Comparison of ENCODE assay signal across 8 mouse cellular contexts in genomic region chr6:146270162-146270561, GRCm38 (mm10).
DNase-seq lines count a peak whose midpoint lies in the region; ATAC-seq and TF ChIP-seq lines count a peak whose summit lies in the region.

No protein-coding gene starts in this region.

- peaks cover 9% of the 10 kb centered on the region for H3K4me1 ChIP-seq in kidney, embryonic 16.5 days (ENCODE audit: insufficient read depth, low read length)
- peaks cover 5% of the 10 kb centered on the region; the same call in 1 of the 2 replicates for H3K4me1 ChIP-seq in cerebellum, adult 2 months (ENCODE audit: control insufficient read depth, insufficient read depth, low read length)
- peaks cover 4% of the 10 kb centered on the region for H3K4me1 ChIP-seq in thymus, adult 2 months (replicated peaks; ENCODE audit: control insufficient read depth, insufficient read depth, low read length)

- intact Hi-C loops in heart, postnatal 10 days (cut with DNase I) = loop anchor here (5.0 to 10.0 kb wide), 2 partner anchors 103 to 315 kb away; no protein-coding TSS in a partner anchor

- no peaks in the 10 kb centered on the region for H3K36me3 ChIP-seq in kidney, embryonic 16.5 days (ENCODE audit: insufficient read depth, low read length)
- H3K36me3 ChIP-seq in thymus, adult 2 months (ENCODE audit: control insufficient read depth, insufficient read depth, low read length) = peaks cover 6% of the 10 kb centered on the region; the same call in 1 of the 2 replicates

- no peak for TF ChIP-seq POLR2A in cerebellum, adult 2 months (IDR thresholded peaks at IDR 0.05; ENCODE audit: borderline replicate concordance, insufficient read depth, low read length)
- no peak for TF ChIP-seq POLR2A in thymus, adult 2 months (IDR thresholded peaks at IDR 0.05; ENCODE audit: control insufficient read depth, extremely low read depth, insufficient read depth, low read length, poor library complexity)

- no peak overlapping the region for H3K9ac ChIP-seq in kidney, embryonic 16.5 days (replicated peaks; ENCODE audit: low read length)

- H3K4me2 ChIP-seq in kidney, embryonic 16.5 days (replicated peaks; ENCODE audit: low read depth, low read length) = no peak overlapping the region

- DNase-seq in kidney, adult 9 months = peak; percentile 38
- DNase-seq in Muller cell, postnatal 12 days (ENCODE audit: inconsistent ontology term) = peak; percentile 28
- DNase-seq in cerebellum, adult 2 months = peak; percentile 17 to 24
- peak; percentile 78 to 79 for DNase-seq in heart, postnatal 10 days
- no peak for DNase-seq in thymus, adult 2 months
- DNase-seq in right cerebral cortex, postnatal 14 days = no peak
- DNase-seq in thymus, adult 18-20 months = no peak

- H3K27ac ChIP-seq in kidney, embryonic 16.5 days (ENCODE audit: low read length) = no peak overlapping the region
- H3K27ac ChIP-seq in cerebellum, adult 2 months (ENCODE audit: insufficient read depth, low read length) = no peak overlapping the region
- no peak overlapping the region for H3K27ac ChIP-seq in thymus, adult 2 months (ENCODE audit: control insufficient read depth, insufficient read depth, low read length)

- no peaks in the 10 kb centered on the region for H3K27me3 ChIP-seq in kidney, embryonic 16.5 days (ENCODE audit: insufficient read depth, low read length)
- no peaks in the 10 kb centered on the region for H3K27me3 ChIP-seq in cerebellum, adult 2 months (ENCODE audit: control insufficient read depth, insufficient read depth, low read length)
- no peaks in the 10 kb centered on the region for H3K27me3 ChIP-seq in thymus, adult 2 months (ENCODE audit: control insufficient read depth, insufficient read depth, low read length)

- WGBS in kidney, embryonic 16.5 days = 38% methylated on average over 5 of the region's 5 CpGs
- 59% methylated on average over 5 of the region's 5 CpGs for WGBS in cerebellum, adult 2 months
- 90% methylated on average over 5 of the region's 5 CpGs for WGBS in thymus, adult 2 months

- H3K4me3 ChIP-seq in kidney, embryonic 16.5 days (ENCODE audit: low read length) = no peak overlapping the region
- no peak overlapping the region for H3K4me3 ChIP-seq in cerebellum, adult 2 months (replicated peaks; ENCODE audit: insufficient read depth, low read depth, low read length)
- H3K4me3 ChIP-seq in thymus, adult 2 months (ENCODE audit: control insufficient read depth, insufficient read depth, low read length) = no peak overlapping the region

- ATAC-seq in kidney, embryonic 16.5 days (ENCODE audit: low FRiP score, low TSS enrichment) = no peak

- no peaks in the 10 kb centered on the region for H3K9me3 ChIP-seq in kidney, embryonic 16.5 days (ENCODE audit: low read length)

- TF ChIP-seq CTCF in cerebellum, adult 2 months (IDR thresholded peaks at IDR 0.05; ENCODE audit: borderline replicate concordance, insufficient read depth, low read depth, low read length) = no peak
- no peak for TF ChIP-seq CTCF in thymus, adult 2 months (IDR thresholded peaks at IDR 0.05; ENCODE audit: borderline replicate concordance, control insufficient read depth, extremely low read depth, insufficient read depth, low read length, poor library complexity)

Comparison
In these comparisons a context has a peak if more than half of its experiments do, and no peak if none do; other contexts are left out.
1. DNase-seq: peak in kidney, adult 9 months (single experiment), Muller cell, postnatal 12 days (single experiment), cerebellum, adult 2 months (2 of 2) and heart, postnatal 10 days (2 of 2); none in thymus, adult 2 months (single experiment), right cerebral cortex, postnatal 14 days (single experiment) and thymus, adult 18-20 months (0 of 2).